Comparison of ENCODE assay signal across 24 mouse cellular contexts in genomic region chr8:110064606-110065365, GRCm38 (mm10). TPM values are rescaled to one million over a fixed set of nuclear protein-coding genes. Genes with fewer than 3 reads are reported as not detected.
"Had no signal": no experiment of that assay in that cellular context is flagged by ENCODE, and none has a peak within 500 bp of the region (broad histone marks: within the 10 kb centered on the region; RNA-seq: fewer than 3 reads in every experiment).

No protein-coding gene starts in this region.

- DNase-seq: kidney, adult 9 months; kidney, postnatal 36 days; layer of hippocampus, adult 9-11 months; layer of hippocampus, postnatal 36 days; liver; lung, adult 2 months; lung, postnatal 4 days; right cerebral cortex, postnatal 14 days; thymus, adult 2 months; thymus, postnatal 25 days had no signal

- ATAC-seq: lung, postnatal 0 days; midbrain, embryonic 15.5 days had no signal

- H3K36me3 ChIP-seq: liver, embryonic 15.5 days; midbrain, embryonic 10.5 days; midbrain, embryonic 15.5 days; neural tube, embryonic 13.5 days; stomach, embryonic 15.5 days had no signal

- H3K4me2 ChIP-seq: liver, embryonic 15.5 days; midbrain, embryonic 15.5 days; neural tube, embryonic 13.5 days; stomach, embryonic 15.5 days had no signal

- H3K9me3 ChIP-seq: liver, embryonic 15.5 days; midbrain, embryonic 10.5 days; midbrain, embryonic 15.5 days; neural tube, embryonic 13.5 days; stomach, embryonic 15.5 days had no signal

- H3K4me3 ChIP-seq: liver, embryonic 15.5 days; midbrain, embryonic 10.5 days; midbrain, embryonic 15.5 days; neural tube, embryonic 13.5 days; stomach, embryonic 15.5 days had no signal

- H3K27me3 ChIP-seq: liver, embryonic 15.5 days; midbrain, embryonic 15.5 days; neural tube, embryonic 13.5 days; stomach, embryonic 15.5 days had no signal

- H3K9ac ChIP-seq: liver, embryonic 15.5 days; midbrain, embryonic 15.5 days; neural tube, embryonic 13.5 days; stomach, embryonic 15.5 days had no signal

- H3K27ac ChIP-seq: kidney, postnatal 0 days; liver, embryonic 15.5 days; midbrain, embryonic 10.5 days; midbrain, embryonic 15.5 days; neural tube, embryonic 13.5 days; stomach, embryonic 15.5 days had no signal

- H3K4me1 ChIP-seq: liver, embryonic 15.5 days; midbrain, embryonic 10.5 days; midbrain, embryonic 15.5 days; neural tube, embryonic 13.5 days; stomach, embryonic 15.5 days had no signal

RNA-seq across cellular contexts. Expression of gene Zfp612, which starts 14.8 kb away (rescaled TPM):
- total RNA-seq: megakaryocyte, adult 5-6 weeks had no signal

RNA-seq across cellular contexts. Expression of gene Chst4, which starts 25.2 kb away (rescaled TPM):
- total RNA-seq: layer of hippocampus, adult 18-20 months; megakaryocyte, adult 5-6 weeks had no signal
- polyA plus RNA-seq: liver, embryonic 15.5 days; midbrain, embryonic 15.5 days; neural tube, embryonic 13.5 days had no signal

RNA-seq across cellular contexts. Expression of gene Gm21964, which starts 36.2 kb away (rescaled TPM):
- total RNA-seq: layer of hippocampus, adult 18-20 months; layer of hippocampus, postnatal 36 days; left cerebral cortex, adult 8-10 months; left cerebral cortex, postnatal 25 days; megakaryocyte, adult 5-6 weeks had no signal
- polyA plus RNA-seq: kidney, postnatal 0 days; liver, embryonic 15.5 days; lung, adult 2 months; lung, postnatal 0 days; midbrain, embryonic 10.5 days; midbrain, embryonic 15.5 days; neural tube, embryonic 13.5 days; spleen, adult 2 months; stomach, embryonic 15.5 days; urinary bladder, adult 2 months had no signal

RNA-seq across cellular contexts. Expression of gene Gm17720, which starts 37.8 kb away (rescaled TPM):
- total RNA-seq: layer of hippocampus, adult 18-20 months; layer of hippocampus, postnatal 36 days; left cerebral cortex, adult 8-10 months; left cerebral cortex, postnatal 25 days; megakaryocyte, adult 5-6 weeks had no signal
- polyA plus RNA-seq: kidney, postnatal 0 days; liver, embryonic 15.5 days; lung, adult 2 months; lung, postnatal 0 days; midbrain, embryonic 10.5 days; midbrain, embryonic 15.5 days; neural tube, embryonic 13.5 days; spleen, adult 2 months; stomach, embryonic 15.5 days; testis, adult 2 months; thymus, adult 2 months; urinary bladder, adult 2 months had no signal
